Mouse (Mus musculus) intestine, embryonic 16.5 days (tissue): Measurements from ENCODE around the gene Mapk7. TPM values are rescaled to one million over a fixed set of nuclear protein-coding genes. Genes with fewer than 3 reads are reported as not detected.

ENCODE experiments used
- ATAC-seq: fragments of 200-750 bp; cut with Nextera tagmentation; 2 replicates; pipeline ENCODE4 v1.8.0; 2017; ENCODE audit warnings: moderate TSS enrichment, moderate library complexity
- H3K27ac ChIP-seq: fragments of 300-500 bp; sonication (generic); 2 replicates; pipeline ENCODE4 v1.5.1; 2014; ENCODE audit warnings: mild to moderate bottlenecking, low read length
- H3K27me3 ChIP-seq: fragments of 300-500 bp; sonication (generic); replicated peaks from 2 replicates; pipeline ENCODE4 v1.6.1; 2014; ENCODE audit warnings: low read length, control low read depth, mixed read lengths; ENCODE audit not compliant: control insufficient read depth, insufficient read depth
- H3K36me3 ChIP-seq: fragments of 300-500 bp; sonication (generic); 2 replicates; pipeline ENCODE4 v1.6.1; 2014; ENCODE audit warnings: low read length, control low read depth; ENCODE audit not compliant: control insufficient read depth, insufficient read depth
- H3K4me1 ChIP-seq: fragments of 300-500 bp; sonication (generic); 2 replicates; pipeline ENCODE4 v1.6.1; 2014; ENCODE audit warnings: low read length, control low read depth, mixed read lengths; ENCODE audit not compliant: control insufficient read depth, insufficient read depth
- H3K4me2 ChIP-seq: fragments of 300-500 bp; sonication (generic); 2 replicates; pipeline ENCODE4 v1.6.1; 2014; ENCODE audit warnings: low read depth, low read length, control low read depth
- H3K4me3 ChIP-seq: fragments of 300-500 bp; sonication (generic); 2 replicates; pipeline ENCODE4 v1.5.1; 2014; ENCODE audit warnings: mild to moderate bottlenecking, low read length
- H3K9ac ChIP-seq: fragments of 300-500 bp; sonication (generic); 2 replicates; pipeline ENCODE4 v1.6.1; 2014; ENCODE audit warnings: low read depth, low read length
- H3K9me3 ChIP-seq: fragments of 300-500 bp; sonication (generic); 2 replicates; pipeline ENCODE4 v1.6.1; 2016; ENCODE audit warnings: low read length, control low read depth; ENCODE audit not compliant: control insufficient read depth
- WGBS: fragments of 180-500 bp; shearing (Covaris S2); extraction: QIAGEN DNeasy Blood & Tissue Kit; methylation state at CpG from one replicate; pipeline ENCODE4 v1.1.7; 2014; 5-methylcytosine and 5-hydroxymethylcytosine counted together
- polyA plus RNA-seq: library from polyadenylated mRNA; unstranded; fragments of >200 nt; fragmentation: Nextera tagmentation; extraction: Ambion mirVana; gene quantifications from 2 replicates; pipeline ENCODE4 v1.2.1, GENCODE M21; 2015

Mapk7 gene
- polyA plus RNA-seq, 1 experiment from 2014 or later, result 34.9 TPM

GRCm38 (mm10) chr11:61485541-61486457 is 8.4 kb downstream of the Mapk7 start:
- H3K36me3 ChIP-seq, result peaks cover 8% of the 10 kb centered on the region; the same call in 1 of the 2 replicates
- H3K9me3 ChIP-seq, result no peaks in the 10 kb centered on the region
- peak overlapping the region; percentile 97 for H3K27ac ChIP-seq
- peak overlapping the region; percentile 55 for H3K4me2 ChIP-seq
- H3K4me3 ChIP-seq, result peak overlapping the region; percentile 47
- WGBS, result 48% methylated on average over 22 of the region's 22 CpGs
- no peaks in the 10 kb centered on the region for H3K27me3 ChIP-seq
- H3K9ac ChIP-seq, result peak overlapping the region; percentile 72
- ATAC-seq, result no peak
- H3K4me1 ChIP-seq, result peaks cover 25% of the 10 kb centered on the region

- ATAC-seq, result peak; percentile 88
- H3K9ac ChIP-seq, result peak within 1 kb of the TSS; percentile 72
- H3K27me3 ChIP-seq, result no peaks in the 10 kb centered on the region
- 24% methylated on average over 20 of the region's 20 CpGs for WGBS
- H3K4me1 ChIP-seq, result peaks cover 25% of the 10 kb centered on the region
- no peaks in the 10 kb centered on the region for H3K9me3 ChIP-seq
- peak within 1 kb of the TSS; percentile 97 for H3K27ac ChIP-seq
- H3K4me2 ChIP-seq, result peak within 1 kb of the TSS; percentile 55
- H3K4me3 ChIP-seq, result peak within 1 kb of the TSS; percentile 47
- H3K36me3 ChIP-seq, result 0 out of 2 replicates have a peak, but pooled peaks cover 3% of the 10 kb centered on the region
Observed at GRCm38 (mm10) chr11:61484613-61485540, 9.3 kb downstream of the Mapk7 start, which contains the start of gene Mfap4. Gene Mfap4, plus strand, starts transcription at chr11:61485431.

- WGBS, result 31% methylated on average over 10 of the region's 10 CpGs
- Histone ChIP-seq H3K27ac (peak overlapping the region; percentile 97), H3K9me3 (no peaks in the 10 kb centered on the region), H3K4me1 (peaks cover 25% of the 10 kb centered on the region), H3K4me2 (peak overlapping the region; percentile 14; the same call in 1 of the 2 replicates), H3K4me3 (no peak overlapping the region), H3K36me3 (0 out of 2 replicates have a peak, but pooled peaks cover 3% of the 10 kb centered on the region), H3K27me3 (no peaks in the 10 kb centered on the region), H3K9ac (peak overlapping the region; percentile 64)
- ATAC-seq, result no peak
Observed at GRCm38 (mm10) chr11:61484256-61484612, 10.0 kb downstream of the Mapk7 start.

GRCm38 (mm10) chr11:61483226-61483845 is 10.9 kb downstream of the Mapk7 start:
- Histone ChIP-seq H3K36me3 (0 out of 2 replicates have a peak, but pooled peaks cover 3% of the 10 kb centered on the region), H3K27me3 (no peaks in the 10 kb centered on the region), H3K9me3 (no peaks in the 10 kb centered on the region), H3K4me3 (no peak overlapping the region), H3K9ac (no peak overlapping the region), H3K27ac (peak overlapping the region; percentile 18; the same call in 1 of the 2 replicates), H3K4me2 (no peak overlapping the region), H3K4me1 (peaks cover 25% of the 10 kb centered on the region)
- ATAC-seq, result no peak
- WGBS, result 80% methylated on average over 13 of the region's 13 CpGs

GRCm38 (mm10) chr11:61481239-61482090 is 12.7 kb downstream of the Mapk7 start:
- Histone ChIP-seq H3K27me3 (no peaks in the 10 kb centered on the region), H3K27ac (no peak overlapping the region), H3K36me3 (no peaks in the 10 kb centered on the region), H3K9ac (no peak overlapping the region), H3K4me2 (no peak overlapping the region), H3K4me1 (peaks cover 20% of the 10 kb centered on the region; the same call in 1 of the 2 replicates), H3K9me3 (no peaks in the 10 kb centered on the region), H3K4me3 (no peak overlapping the region)
- WGBS, result 63% methylated on average over 9 of the region's 9 CpGs
- ATAC-seq, result no peak

- Histone ChIP-seq H3K9me3 (no peaks in the 10 kb centered on the region), H3K4me2 (no peak overlapping the region), H3K4me3 (no peak overlapping the region), H3K36me3 (no peaks in the 10 kb centered on the region), H3K9ac (no peak overlapping the region), H3K27ac (no peak overlapping the region), H3K4me1 (peaks cover 12% of the 10 kb centered on the region; the same call in 1 of the 2 replicates), H3K27me3 (no peaks in the 10 kb centered on the region)
- 82% methylated on average over 4 of the region's 4 CpGs for WGBS
- no peak for ATAC-seq
Observed at GRCm38 (mm10) chr11:61478788-61479187, 15.4 kb downstream of the Mapk7 start.

- Histone ChIP-seq H3K9ac (0 out of 2 replicates have a peak overlapping the region, but pooled peaks have one; percentile 25), H3K36me3 (no peaks in the 10 kb centered on the region), H3K27me3 (no peaks in the 10 kb centered on the region), H3K9me3 (no peaks in the 10 kb centered on the region), H3K4me2 (peak overlapping the region; percentile 15), H3K4me1 (peaks cover 12% of the 10 kb centered on the region; the same call in 1 of the 2 replicates), H3K4me3 (no peak overlapping the region), H3K27ac (no peak overlapping the region)
- no peak for ATAC-seq
- WGBS, result 64% methylated on average over 17 of the region's 17 CpGs
Observed at GRCm38 (mm10) chr11:61477566-61478508, 16.4 kb downstream of the Mapk7 start.
